Mouse (Mus musculus) MN1 (cell line): ENCODE measurements around the gene Abhd14a.

Experiments
- DNase-seq: peaks from one replicate; pipeline ENCODE4 v3.0.0-alpha.2; 2016; ENCODE audit warnings: low spot score

The Abhd14a gene

DNA sequence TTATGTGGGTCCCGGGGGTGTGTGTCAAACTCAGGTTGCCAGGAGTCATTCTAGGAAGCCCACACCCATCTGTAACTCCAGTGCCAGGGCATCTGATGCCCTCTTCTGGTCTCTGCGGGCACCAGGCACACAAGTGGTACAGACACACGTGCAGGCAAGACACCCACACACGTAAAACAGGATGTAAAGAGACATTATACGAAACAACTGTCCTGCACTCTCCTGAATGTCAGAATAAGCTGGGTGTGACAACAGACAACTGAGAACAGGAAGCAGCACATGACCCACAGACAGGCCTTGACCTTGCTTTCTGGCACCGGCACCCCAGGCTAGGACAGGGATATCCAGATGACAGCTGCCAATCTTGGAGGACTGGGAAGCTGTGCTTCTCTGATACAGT, 21.8 kb upstream of the Abhd14a start:
- DNase-seq: no peak

DNA sequence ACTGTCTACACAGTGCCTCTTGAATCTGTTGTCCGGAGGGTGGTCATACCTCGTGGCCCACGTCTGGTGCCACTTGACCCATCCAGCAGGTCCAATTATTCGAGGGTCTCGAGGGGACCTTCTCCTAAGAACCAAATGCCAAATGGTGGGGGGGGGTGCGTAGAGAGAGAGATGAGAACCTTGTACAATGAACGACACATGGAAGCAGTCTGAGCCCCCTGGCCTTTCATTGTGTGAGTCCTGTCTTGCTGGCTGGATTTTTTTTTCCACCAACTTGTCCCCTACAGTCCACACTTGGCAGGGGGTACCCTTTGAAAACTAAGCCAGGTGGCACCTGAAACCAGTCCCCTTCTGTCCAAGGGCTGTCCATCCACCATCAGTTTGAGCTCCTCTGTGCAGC, 20.3 kb upstream of the Abhd14a start:
- no peak for DNase-seq

DNA sequence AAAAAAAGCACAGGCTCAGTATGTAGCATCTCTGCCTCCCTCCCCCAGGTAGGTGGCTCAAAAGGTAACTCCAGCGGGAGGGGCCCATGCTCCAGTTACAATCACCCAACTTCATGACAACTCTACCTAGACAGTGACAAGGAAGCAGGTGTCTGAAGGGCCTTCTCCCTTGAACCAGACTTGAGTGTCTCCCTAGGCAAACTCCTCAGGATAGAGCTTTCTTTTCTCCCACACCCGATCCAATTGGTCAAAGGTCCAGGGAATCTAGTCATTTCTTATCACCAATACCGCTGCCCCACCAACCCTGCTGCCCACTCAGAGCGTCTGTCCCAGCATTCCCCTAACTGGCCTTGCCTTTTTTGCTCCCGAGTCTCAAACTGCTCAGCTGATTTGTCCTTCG, 19.2 kb upstream of the Abhd14a start:
- no peak for DNase-seq

DNA sequence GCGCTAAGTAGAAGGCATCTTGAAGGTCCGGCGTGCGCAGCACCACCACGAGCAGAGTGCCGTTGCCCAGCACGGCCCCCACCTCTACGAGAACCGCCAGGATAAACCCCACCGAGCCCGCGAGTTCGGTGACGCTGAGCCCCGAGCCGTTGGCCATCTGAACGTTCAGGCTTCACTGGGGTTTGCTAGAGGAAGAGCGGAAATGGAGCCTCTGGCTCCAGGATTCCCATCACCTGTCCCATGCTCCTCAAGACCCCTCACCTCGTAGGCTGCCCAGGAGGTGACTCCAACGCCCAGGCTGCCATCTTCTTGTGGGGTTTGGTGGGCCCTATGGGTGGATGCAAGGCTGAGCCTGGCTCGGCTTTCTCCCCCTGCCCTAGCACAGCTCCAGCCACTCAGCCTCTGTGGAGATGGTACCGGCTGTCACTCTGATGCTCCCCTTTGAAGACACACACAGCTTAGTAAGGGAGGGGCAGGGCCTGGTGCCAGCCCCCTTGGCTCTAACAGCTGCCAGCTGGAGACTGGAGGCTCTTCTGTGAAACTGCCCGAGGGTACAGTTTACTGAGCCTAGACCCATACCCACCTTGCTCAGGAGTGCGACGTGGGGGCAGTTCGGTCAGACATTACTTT, 18.2 kb upstream of the Abhd14a start, which contains the start of gene Gpr62:
TSS of gene Gpr62 (minus strand) at position 368 of the 630 bp plus-strand sequence.
- no peak for DNase-seq

DNA sequence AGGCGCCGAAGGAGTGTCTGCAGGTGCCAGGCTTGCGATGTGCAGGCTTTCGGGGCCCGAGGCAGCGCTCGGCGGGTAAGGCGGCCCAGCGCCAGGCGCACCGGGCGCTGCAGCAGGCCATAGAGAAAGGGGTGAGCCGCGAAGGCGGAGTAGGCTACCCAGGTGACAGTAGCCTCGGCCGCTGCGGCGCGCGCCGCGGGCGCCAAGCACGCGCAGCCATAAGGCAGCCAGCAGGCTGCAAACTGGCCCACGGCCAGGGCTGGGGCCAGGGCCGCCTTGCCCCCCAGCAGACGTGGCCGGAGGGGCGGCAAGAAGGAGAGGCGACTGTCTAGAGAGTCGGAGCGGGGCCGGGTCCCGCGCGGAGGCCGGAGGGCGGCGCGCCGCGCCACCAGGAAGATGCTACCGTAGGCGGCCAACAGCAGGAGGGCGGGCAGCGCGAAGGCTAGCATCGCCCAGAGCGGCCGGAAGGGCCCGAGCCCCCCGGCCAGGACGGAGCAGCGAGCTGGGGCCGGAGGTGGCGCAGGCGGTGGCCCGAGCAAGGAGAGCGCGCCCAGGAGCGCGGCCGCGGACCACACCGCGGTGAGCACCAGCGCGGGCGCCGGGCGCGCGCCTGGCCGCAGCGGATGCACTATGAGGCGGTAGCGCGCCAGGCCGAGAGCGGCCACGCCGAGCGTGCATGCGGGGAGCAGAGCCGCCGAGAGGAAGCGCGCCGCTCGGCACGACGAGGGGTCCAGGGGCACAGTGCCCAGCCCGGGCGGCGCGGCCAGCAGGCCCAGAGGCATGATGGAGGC, 17.5 kb upstream of the Abhd14a start:
- DNase-seq: no peak

DNA sequence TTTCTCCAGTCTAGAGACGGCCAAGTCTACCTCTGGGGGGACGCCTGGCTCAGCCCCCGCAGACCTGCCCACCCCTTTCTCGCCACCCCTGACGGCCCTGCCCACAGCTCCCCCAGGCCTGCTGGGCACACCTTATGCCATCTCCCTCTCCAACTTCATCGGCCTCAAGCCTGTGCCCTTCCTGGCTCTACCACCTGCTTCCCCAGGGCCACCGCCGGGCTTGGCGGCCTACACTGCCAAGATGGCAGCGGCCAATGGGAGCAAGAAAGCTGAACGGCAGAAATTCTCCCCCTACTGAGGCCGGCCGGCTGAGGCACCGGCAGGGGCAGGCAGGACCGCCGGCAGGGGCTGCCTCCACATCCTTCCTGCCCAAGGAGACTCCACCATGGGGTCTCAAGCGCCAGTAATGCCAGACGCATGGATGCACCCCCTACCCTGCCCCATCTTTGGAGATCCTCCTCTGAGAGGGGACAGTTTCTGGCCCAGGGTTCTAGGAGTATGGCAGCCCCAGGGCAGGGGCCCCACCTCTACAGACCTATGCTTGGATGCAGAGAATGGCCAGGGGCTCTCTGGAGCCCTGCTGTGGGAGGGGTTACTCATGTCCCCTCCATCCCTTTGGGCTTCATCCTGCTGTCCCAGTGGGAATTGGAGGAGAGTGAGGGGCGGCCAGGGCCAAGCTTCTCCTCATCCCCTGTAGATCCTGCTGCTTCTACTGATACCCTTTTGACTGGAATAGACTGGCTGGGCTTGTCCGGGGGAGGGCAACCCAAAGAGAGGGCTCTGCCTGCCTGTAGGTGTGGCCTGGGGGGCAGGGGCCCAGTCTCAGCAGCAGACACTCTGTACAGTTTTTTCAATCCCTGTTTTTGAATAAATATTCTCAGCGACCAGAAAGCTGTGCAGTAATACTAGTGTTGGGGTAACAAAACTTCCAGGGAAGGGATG, 15.9 kb upstream of the Abhd14a start:
- no peak for DNase-seq

DNA sequence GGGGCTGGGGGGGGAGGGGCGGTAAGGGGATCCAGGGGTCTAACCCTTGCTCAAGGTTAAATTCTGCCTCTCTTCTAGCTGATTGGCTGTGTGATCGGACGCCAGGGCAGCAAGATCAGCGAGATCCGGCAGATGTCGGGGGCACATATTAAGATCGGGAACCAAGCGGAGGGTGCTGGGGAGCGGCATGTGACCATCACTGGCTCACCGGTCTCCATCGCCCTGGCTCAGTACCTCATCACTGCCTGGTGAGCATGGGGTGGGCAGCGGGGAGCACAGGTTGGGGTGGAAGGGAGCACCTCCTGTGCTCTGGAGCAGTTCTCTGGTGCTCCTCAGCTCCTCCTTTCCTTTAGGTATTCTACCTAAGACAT, 14.9 kb upstream of the Abhd14a start:
- no peak for DNase-seq

DNA sequence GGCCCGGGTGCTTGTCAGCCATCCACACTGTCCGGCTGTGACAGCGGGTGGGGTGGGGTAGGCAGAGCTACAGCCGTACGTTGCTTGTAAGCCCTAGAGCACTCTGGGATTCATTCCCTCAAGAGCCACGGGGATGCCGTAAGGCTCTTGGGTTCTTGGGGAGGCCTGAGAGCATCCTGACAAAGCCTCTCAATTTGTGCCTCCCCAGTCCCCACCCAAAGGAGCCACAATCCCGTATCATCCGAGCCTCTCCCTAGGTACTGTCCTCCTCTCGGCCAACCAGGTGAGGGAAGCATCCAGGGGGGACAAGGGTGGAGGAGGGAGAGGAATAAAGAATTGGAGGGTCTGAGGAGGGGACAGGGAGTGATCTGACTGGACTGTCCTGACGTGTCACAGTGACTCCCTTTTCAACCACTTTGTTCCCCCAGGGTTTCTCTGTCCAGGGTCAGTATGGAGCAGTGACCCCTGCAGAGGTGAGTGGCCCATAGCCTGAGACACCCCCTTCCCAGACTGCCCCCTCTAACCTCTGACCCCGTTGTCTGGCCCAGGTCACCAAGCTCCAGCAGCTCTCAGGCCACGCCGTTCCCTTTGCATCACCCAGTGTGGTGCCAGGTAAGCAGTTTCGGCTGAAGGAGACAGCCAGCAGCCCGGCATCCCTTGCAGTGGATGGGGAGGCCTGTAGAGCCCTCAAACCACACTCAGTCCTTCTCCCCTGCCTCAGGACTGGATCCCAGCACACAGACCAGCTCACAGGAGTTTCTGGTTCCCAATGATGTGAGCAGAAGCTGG, 14.4 kb upstream of the Abhd14a start:
- DNase-seq: no peak

DNA sequence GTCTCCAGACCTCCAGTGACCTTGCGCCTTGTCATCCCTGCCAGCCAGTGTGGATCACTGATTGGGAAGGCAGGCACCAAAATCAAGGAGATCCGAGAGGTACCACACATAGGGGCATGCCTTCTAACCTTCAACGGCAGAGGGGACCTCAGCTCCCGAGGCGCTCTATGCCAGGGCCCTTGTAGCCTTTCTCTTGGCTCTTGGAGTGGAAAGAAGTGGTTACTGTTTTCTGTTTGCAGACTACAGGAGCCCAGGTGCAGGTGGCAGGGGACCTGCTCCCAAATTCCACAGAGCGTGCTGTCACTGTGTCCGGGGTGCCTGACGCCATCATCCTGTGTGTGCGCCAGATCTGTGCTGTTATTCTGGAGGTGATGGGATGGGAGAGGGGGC, 13.5 kb upstream of the Abhd14a start:
- no peak for DNase-seq

DNA sequence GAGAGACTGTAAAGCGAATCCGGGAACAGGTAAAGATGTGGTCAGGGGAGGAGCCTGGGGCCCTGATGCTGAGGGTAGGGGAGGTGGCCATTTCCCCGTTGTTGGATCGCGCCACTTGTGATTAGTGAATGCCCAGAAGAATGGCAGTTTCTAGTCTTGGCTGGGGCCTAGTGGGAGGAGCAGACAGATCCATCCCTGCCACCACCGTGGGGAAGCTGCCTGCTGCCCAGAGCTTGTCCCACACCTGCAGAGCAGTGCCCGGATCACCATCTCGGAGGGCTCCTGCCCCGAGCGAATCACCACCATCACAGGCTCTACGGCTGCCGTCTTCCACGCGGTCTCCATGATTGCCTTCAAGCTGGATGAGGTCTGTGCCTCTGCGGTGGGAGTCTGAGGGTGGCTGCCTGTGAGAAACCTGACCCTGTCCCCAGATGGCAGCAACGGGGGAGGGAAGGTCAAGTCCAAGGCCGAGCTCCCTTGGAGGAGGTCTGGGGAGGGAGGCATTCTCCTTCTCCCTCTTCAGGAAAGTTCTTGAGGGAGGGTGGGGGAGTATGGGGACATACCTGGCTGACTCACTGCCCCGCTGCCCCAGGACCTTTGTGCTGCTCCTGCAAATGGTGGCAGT, 13.0 kb upstream of the Abhd14a start:
- no peak for DNase-seq

DNA sequence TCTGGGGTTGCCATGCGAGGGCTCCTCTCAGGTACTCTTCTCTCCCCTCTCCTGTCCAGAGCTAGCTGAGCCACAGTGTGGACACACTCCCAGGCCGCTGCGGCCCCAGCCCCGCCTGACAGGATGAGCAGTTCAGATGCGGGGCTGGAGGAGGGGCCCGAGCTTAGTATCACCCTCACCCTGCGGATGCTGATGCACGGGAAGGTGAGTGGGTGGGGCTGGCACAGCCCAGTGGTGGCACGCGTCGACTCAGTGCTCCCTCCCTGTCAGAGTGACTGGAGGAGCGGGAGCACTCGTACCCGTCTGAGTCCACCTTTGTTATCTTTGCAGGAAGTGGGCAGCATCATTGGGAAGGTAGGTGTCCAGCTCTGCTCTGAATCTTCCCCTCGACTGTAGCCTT, 12.5 kb upstream of the Abhd14a start:
- no peak for DNase-seq

DNA sequence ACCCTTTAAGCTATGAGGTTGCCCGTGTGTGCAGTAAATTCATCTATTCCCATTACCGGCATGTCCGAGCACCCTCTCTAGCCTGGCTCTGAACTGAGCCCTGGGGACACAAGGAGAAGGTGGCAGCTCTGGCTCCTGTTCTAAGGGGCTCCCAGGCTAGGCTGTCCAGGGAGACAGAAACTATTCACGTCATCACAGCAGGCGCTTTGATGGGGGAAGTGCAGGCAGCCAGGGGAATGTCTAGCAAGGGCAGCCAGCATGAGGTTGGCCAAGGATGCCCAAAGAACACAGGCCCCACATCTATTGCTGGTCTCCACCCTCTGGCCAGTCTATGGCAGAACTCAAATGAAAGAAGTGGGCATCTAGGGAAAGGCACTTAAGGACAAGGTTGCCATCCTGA, 10.4 kb upstream of the Abhd14a start:
- no peak for DNase-seq

DNA sequence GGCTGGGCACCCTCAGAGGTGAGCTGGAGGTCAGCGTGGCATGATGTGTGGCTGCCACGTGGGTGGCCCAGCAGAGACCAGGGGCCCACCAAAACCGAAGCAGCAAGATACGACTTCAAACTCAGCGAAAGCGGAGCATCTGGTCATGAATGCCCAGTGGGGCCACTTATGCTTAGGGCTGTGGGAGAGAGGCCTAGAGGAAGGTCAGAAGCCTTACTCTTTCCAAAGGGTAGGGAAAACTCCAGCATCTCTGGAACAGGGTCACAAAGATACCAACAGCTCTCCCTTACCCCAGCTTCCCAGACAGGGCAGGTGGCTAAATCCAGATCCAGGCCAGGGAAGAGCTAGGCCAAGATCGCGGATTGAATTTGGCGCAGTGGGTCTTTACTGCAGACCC, 9.7 kb upstream of the Abhd14a start:
- no peak for DNase-seq

DNA sequence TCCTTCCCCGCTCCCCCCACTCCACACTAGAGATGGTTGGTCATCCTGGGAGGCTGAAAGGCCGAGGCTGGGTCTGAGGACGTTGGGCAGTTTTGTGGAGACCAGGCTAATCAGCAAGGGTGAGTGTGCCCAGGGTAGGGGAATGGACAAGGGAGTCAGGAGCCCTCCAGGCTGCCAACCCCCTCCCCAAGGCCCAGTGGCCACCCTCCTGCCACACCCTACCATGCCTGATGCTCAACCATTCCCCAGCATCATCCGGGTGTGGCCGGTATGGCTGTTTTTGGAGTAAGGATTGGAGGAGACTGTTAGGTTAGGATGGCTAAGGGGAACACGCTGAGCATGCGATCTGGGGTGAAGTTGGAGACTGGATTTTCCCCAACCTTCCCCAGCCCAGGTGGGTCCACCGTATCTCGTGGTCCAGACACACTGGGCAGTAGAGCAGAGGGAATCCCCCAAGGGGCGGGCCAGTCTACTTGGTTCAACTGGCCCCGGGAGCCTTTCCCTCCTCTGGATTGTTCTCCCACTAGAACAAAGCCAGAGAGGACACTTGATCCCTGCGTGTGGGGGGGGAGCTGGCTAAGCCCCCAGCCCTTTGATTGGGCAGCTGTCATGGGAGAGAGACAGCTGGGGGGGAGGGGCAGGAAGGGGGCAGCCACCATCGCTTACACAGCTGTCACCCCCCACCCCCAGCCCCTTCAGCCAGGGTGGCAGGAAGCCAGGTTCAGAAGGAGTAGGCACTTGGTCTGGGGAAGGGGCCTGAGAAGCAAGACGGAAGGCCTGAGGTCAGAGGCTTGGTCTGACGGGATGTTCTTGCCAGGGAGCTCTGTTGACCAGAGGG, 9.1 kb upstream of the Abhd14a start:
- no peak for DNase-seq

DNA sequence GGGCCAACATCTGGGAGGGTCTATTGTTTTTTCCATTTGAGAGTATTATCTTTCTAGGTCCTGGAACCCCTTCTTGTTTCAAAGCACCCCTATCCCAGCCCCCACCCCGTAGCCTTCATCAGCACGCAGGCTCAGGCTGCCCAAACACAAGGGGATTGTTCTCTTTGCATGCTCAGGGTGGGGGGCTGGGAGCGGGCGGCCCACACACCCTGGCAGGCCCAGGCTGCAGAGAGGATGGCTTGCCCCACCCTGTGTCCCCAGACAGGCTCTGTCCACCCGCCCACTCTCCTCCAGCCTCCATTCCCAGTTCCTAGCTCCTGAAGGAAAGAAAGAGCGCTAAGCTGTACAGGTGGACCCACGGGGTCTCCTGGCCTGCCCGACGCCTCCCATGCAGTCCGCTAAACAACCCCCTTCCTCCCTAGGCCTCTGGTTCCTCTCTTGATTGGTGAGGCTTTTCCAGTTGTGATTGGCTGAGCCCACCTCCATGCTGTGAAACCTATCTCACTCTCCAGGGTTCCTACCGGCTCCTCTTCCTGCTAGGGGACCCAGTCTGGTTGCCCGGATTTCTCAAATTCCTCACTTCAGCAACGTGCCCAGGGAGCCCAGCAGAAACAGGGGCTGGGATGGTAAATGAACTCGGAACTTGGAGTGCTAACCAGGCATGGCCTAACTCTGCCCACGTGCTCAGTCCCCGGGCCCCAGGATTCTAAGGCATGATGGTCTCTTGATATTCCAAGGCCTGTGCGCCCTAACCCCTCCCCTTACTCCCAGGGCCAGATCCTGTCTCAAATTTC, 7.6 kb upstream of the Abhd14a start:
- no peak for DNase-seq

DNA sequence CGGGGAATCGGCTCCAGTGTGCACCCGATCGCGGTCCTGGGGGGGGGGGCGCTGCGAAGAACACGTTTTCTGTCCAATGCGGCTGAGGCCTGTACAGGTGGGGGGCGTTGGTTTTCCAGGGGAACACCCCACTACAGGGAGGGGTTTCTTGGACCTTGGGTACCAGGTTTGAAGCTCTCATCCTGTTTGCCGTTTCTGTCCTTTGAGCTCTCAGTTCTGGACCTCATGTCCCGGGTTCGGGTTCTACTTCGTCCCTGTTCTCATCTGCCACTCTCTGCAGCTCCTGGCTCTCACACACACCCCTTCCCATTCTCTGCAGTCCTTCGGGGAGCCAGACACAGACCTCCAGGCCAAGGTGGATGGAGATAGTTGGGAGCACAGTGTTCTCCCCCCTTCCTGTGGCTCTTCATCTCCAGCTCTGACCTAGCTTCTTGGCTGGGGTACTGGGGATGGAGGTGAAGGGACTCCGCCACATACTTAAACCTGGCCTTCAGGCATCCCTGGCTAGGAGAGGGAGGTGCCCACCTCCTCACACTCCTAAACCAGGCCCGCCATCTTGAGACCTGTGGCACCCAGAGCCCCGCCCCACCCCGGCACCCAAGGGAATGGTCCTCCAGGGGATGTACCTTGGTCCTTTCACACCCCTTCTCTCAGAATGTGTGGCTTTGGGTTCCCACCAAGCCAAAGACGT, 6.7 kb upstream of the Abhd14a start:
- DNase-seq: peak; percentile 53

DNA sequence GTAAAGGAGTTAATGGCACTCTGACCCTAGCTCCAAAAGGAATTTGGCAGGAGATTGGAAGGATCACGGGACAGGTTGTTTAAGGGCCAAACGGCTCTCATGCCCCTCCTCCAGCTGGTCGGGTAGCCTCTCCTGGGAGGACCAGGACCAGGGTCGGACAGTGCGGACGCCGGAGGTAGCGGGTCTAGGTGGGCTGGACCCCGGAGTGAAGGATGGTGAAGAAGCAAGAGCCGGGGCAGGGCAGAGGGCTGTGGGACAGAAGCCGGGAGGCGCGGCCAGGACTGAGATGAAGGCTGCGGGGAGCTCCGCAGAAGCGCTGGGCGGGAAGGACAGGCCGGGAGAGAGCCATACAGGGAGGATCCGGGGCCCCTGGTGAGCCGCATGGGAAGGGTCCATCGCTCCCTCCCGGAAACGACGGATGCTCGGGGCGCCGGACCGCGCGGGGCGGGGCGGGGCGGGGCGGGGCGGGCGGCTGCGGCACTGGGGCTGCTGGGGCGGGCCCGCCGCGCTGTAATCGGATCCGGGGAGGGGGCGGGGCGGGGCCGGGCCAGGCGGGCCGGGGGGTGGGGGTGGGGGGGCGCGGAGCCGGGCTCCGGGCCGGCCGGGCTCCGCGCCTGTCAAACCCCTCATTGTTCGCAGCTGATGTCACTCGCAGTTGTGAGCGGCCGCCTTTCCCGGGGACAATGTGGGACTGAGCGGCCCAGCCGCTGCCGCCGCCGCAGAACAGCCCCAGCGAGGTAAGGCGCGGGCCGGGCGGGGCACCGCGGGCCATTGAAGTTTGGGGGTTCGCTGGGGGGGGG, 6.0 kb upstream of the Abhd14a start, which contains the start of gene Pcbp4:
TSS of gene Pcbp4 (plus strand) at position 21 of the 800 bp plus-strand sequence.
- peak; percentile 83 for DNase-seq

DNA sequence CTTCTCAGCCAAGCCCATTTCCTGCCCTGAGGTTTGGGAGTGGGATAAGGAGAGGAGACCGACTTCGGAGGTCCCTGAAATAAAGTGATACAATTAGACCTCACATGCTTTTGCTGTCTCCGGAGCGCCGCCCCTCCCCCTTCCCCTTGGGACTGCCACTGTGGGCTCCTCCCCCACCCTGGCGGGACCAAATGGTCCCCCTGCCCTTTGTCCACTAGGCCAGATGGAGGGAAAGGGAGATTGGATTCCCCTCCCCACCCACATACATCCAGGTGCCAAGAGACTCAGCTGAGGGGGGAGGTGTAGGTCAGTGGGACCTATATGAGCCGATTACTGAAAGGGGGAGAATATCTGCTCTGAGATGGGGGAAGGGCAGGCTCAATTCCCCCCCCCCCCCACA, 5.3 kb upstream of the Abhd14a start:
- DNase-seq: peak; percentile 79
